Mouse (Mus musculus): ENCODE results near the gene Ghdc.

DNA sequence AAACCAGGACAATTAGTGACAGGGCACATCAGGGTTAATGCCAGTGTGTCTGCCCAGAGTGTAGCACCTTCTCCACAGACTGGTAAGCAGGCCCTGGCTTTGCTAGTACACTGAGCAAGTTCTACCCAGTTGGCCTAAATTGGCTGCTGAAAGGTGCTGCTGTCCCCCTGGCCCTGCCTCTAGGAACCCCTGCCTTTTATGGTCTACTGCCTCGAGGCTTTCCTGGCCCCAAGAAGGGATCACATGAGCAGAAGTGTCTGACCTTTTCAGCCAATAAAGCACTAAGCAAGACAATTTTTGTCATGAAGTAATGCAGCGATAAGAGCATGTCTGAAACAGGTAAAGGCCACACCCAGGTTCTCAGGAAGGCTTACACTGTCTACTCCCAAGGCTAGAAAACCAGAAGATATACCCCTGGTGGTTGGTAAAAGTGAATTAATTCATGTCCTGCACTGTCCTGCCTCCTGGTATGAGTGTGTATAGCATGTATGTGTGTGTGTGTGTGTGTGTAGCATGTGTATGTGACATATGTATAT, 48.2 kb downstream of the Ghdc start:
- no peak for TF ChIP-seq CTCF (IDR thresholded peaks at IDR 0.05; ENCODE audit: extremely low read depth, insufficient read length, insufficient replicate concordance, low read depth, low read length)
- no peak for TF ChIP-seq POLR2A (IDR thresholded peaks at IDR 0.05; ENCODE audit: low read depth, low read length)

Data from small intestine, adult 2 months (tissue).